Mouse (Mus musculus) erythroblast, embryonic 14.5 days (primary cell): ENCODE data around the gene Ccdc106. TPM values are rescaled to one million over a fixed set of nuclear protein-coding genes. Genes with fewer than 3 reads are reported as not detected.

Source experiments
- H3K27me3 ChIP-seq: 2 replicates; pipeline ENCODE4 v1.6.1; 2012; ENCODE audit warnings: inconsistent platforms; ENCODE audit not compliant: control insufficient read depth
- H3K36me3 ChIP-seq: 2 replicates; pipeline ENCODE4 v1.6.1; 2012; ENCODE audit warnings: mild to moderate bottlenecking, inconsistent platforms; ENCODE audit not compliant: control insufficient read depth
- H3K4me1 ChIP-seq: 2 replicates; pipeline ENCODE4 v1.6.1; 2012; ENCODE audit warnings: inconsistent platforms; ENCODE audit not compliant: control insufficient read depth
- H3K4me3 ChIP-seq: replicated peaks from 2 replicates; pipeline ENCODE3; 2012; ENCODE audit warnings: moderate library complexity, mild to moderate bottlenecking, inconsistent platforms
- H3K9me3 ChIP-seq: 2 replicates; pipeline ENCODE4 v1.6.1; 2012; ENCODE audit warnings: low read length, inconsistent platforms, mixed read lengths; ENCODE audit not compliant: control insufficient read depth
- GATA1 ChIP-seq: IDR thresholded peaks from 2 replicates; pipeline ENCODE4 v1.6.1; 2012; ENCODE audit warnings: low read length, inconsistent platforms, mixed read lengths
- TAL1 ChIP-seq: IDR thresholded peaks from 3 replicates; pipeline ENCODE4 v1.6.1; 2012; ENCODE audit warnings: low read length, inconsistent platforms, mixed read lengths
- polyA plus RNA-seq: library from polyadenylated mRNA; stranded (reverse); fragments of >175 nt; gene quantifications from 2 replicates; pipeline ENCODE4 v1.2.3, GENCODE M21; 2012

The Ccdc106 gene
- polyA plus RNA-seq, 1 experiment, result not detected

GRCm38 (mm10) chr7:5029543-5029942 is 9.2 kb downstream of the Ccdc106 start:
- H3K36me3 ChIP-seq, result peaks cover 70% of the 10 kb centered on the region
- no peaks in the 10 kb centered on the region for H3K4me1 ChIP-seq
- no peak overlapping the region for H3K4me3 ChIP-seq
- peaks cover 35% of the 10 kb centered on the region for H3K9me3 ChIP-seq
- no peak for TF ChIP-seq GATA1
- TF ChIP-seq TAL1, result no peak
- H3K27me3 ChIP-seq, result peaks cover 14% of the 10 kb centered on the region; the same call in 1 of the 2 replicates

GRCm38 (mm10) chr7:5029946-5030345 is 9.6 kb downstream of the Ccdc106 start:
- no peak overlapping the region for H3K4me3 ChIP-seq
- H3K4me1 ChIP-seq, result no peaks in the 10 kb centered on the region
- TF ChIP-seq TAL1, result no peak
- no peak for TF ChIP-seq GATA1
- H3K27me3 ChIP-seq, result peaks cover 14% of the 10 kb centered on the region; the same call in 1 of the 2 replicates
- H3K36me3 ChIP-seq, result peaks cover 67% of the 10 kb centered on the region
- peaks cover 35% of the 10 kb centered on the region for H3K9me3 ChIP-seq

GRCm38 (mm10) chr7:5030554-5031275 is 10.4 kb downstream of the Ccdc106 start:
- Histone ChIP-seq H3K4me1 (peaks cover 1% of the 10 kb centered on the region; the same call in 1 of the 2 replicates), H3K4me3 (no peak overlapping the region), H3K9me3 (peaks cover 37% of the 10 kb centered on the region), H3K36me3 (peaks cover 71% of the 10 kb centered on the region), H3K27me3 (peaks cover 14% of the 10 kb centered on the region; the same call in 1 of the 2 replicates)
- TF ChIP-seq TAL1 (no peak), GATA1 (no peak)

GRCm38 (mm10) chr7:5031496-5031895 is 11.1 kb downstream of the Ccdc106 start:
- H3K27me3 ChIP-seq, result peaks cover 14% of the 10 kb centered on the region; the same call in 1 of the 2 replicates
- no peak for TF ChIP-seq GATA1
- no peak for TF ChIP-seq TAL1
- peaks cover 41% of the 10 kb centered on the region for H3K9me3 ChIP-seq
- H3K36me3 ChIP-seq, result peaks cover 75% of the 10 kb centered on the region
- no peak overlapping the region for H3K4me3 ChIP-seq
- H3K4me1 ChIP-seq, result peaks cover 2% of the 10 kb centered on the region; the same call in 1 of the 2 replicates

GRCm38 (mm10) chr7:5033818-5034217 is 13.5 kb downstream of the Ccdc106 start, which contains the start of gene 4632433K11Rik:
4632433K11Rik (plus strand) TSS chr7:5034118.
- Histone ChIP-seq H3K27me3 (peaks cover 14% of the 10 kb centered on the region; the same call in 1 of the 2 replicates), H3K36me3 (peaks cover 62% of the 10 kb centered on the region), H3K4me3 (no peak within 1 kb of the TSS), H3K9me3 (peaks cover 39% of the 10 kb centered on the region), H3K4me1 (peaks cover 19% of the 10 kb centered on the region)
- TF ChIP-seq TAL1, result no peak
- no peak for TF ChIP-seq GATA1

- peaks cover 2% of the 10 kb centered on the region; the same call in 1 of the 2 replicates for H3K27me3 ChIP-seq
- H3K36me3 ChIP-seq, result peaks cover 44% of the 10 kb centered on the region
- no peak overlapping the region for H3K4me3 ChIP-seq
- H3K4me1 ChIP-seq, result peaks cover 27% of the 10 kb centered on the region
- TF ChIP-seq GATA1, result no peak
- no peak for TF ChIP-seq TAL1
- peaks cover 22% of the 10 kb centered on the region for H3K9me3 ChIP-seq
Observed at GRCm38 (mm10) chr7:5035628-5036027, 15.3 kb downstream of the Ccdc106 start.

GRCm38 (mm10) chr7:5036136-5036535 is 15.8 kb downstream of the Ccdc106 start:
- Histone ChIP-seq H3K36me3 (peaks cover 39% of the 10 kb centered on the region), H3K4me3 (no peak overlapping the region), H3K9me3 (peaks cover 17% of the 10 kb centered on the region), H3K27me3 (no peaks in the 10 kb centered on the region; the same call in 1 of the 2 replicates), H3K4me1 (peaks cover 27% of the 10 kb centered on the region)
- TF ChIP-seq TAL1 (no peak), GATA1 (no peak)

- Histone ChIP-seq H3K27me3 (no peaks in the 10 kb centered on the region), H3K4me3 (no peak overlapping the region), H3K4me1 (peaks cover 27% of the 10 kb centered on the region), H3K9me3 (peaks cover 8% of the 10 kb centered on the region), H3K36me3 (peaks cover 30% of the 10 kb centered on the region)
- no peak for TF ChIP-seq TAL1
- TF ChIP-seq GATA1, result no peak
Observed at GRCm38 (mm10) chr7:5037026-5037425, 16.7 kb downstream of the Ccdc106 start.

GRCm38 (mm10) chr7:5037467-5037866 is 17.1 kb downstream of the Ccdc106 start:
- Histone ChIP-seq H3K36me3 (peaks cover 26% of the 10 kb centered on the region), H3K27me3 (no peaks in the 10 kb centered on the region), H3K4me3 (peak overlapping the region; percentile 88), H3K9me3 (peaks cover 5% of the 10 kb centered on the region; the same call in 1 of the 2 replicates), H3K4me1 (peaks cover 27% of the 10 kb centered on the region)
- TF ChIP-seq TAL1, result no peak
- no peak for TF ChIP-seq GATA1
